Mouse (Mus musculus) MEL (cell line): ENCODE measurements at regions not wholly inside any gene's neighbourhood (a gene's known extent, or its start where the extent isn't known, plus 50 kb on each side); places are given as distances from the start of the nearest gene placed in this dataset.

Experiments used
- DNase-seq: peaks from one replicate; pipeline ENCODE4 v3.0.0; 2011; ENCODE audit warnings: low read depth, low spot score
- H3K27ac ChIP-seq: 2 replicates; pipeline ENCODE4 v1.5.1; 2012; ENCODE audit warnings: low read depth, mild to moderate bottlenecking, control low read depth, low read length, moderate library complexity; ENCODE audit not compliant: control insufficient read depth
- H3K27me3 ChIP-seq, 2 experiments: fragments of 150-350 bp in 1 of 2; sonication (generic) in 1 of 2; 2 replicates each; pipeline ENCODE4 v1.6.1; 2012; ENCODE audit warnings: low read length in 2 of 2, mild to moderate bottlenecking in 2 of 2, improper control_type of control experiment in 1 of 2, moderate library complexity in 1 of 2; ENCODE audit not compliant: insufficient read depth in 2 of 2, control insufficient read depth in 1 of 2
- H3K36me3 ChIP-seq, 2 experiments: 2 replicates each; pipeline ENCODE4 v1.6.1; 2012 to 2014; ENCODE audit warnings: low read length in 2 of 2, improper control_type of control experiment in 1 of 2, inconsistent platforms in 1 of 2, mild to moderate bottlenecking in 1 of 2; ENCODE audit not compliant: insufficient read depth in 2 of 2, control insufficient read depth in 1 of 2
- H3K4me1 ChIP-seq, 2 experiments: fragments of 150-350 bp in 1 of 2; sonication (generic) in 1 of 2; 2 replicates each; pipeline ENCODE4 v1.6.1; 2012; ENCODE audit warnings: low read length in 2 of 2, improper control_type of control experiment in 1 of 2, mild to moderate bottlenecking in 1 of 2; ENCODE audit not compliant: insufficient read depth in 2 of 2, control insufficient read depth in 1 of 2
- H3K4me3 ChIP-seq, 2 experiments: fragments of 150-350 bp in 1 of 2; sonication (generic) in 1 of 2; 2 replicates each; pipeline ENCODE4 v1.5.1; 2012; ENCODE audit warnings: low read depth in 2 of 2, low read length in 2 of 2, mild to moderate bottlenecking in 2 of 2, moderate library complexity in 2 of 2, control low read depth in 1 of 2, improper control_type of control experiment in 1 of 2; ENCODE audit not compliant: control insufficient read depth in 1 of 2, insufficient read depth in 1 of 2
- H3K79me2 ChIP-seq: 2 replicates; pipeline ENCODE4 v1.6.1; 2012; ENCODE audit warnings: mild to moderate bottlenecking, low read length, moderate library complexity; ENCODE audit not compliant: control insufficient read depth, poor library complexity, insufficient read depth
- H3K9ac ChIP-seq: 2 replicates; pipeline ENCODE4 v1.6.1; 2012; ENCODE audit warnings: low read depth, mild to moderate bottlenecking, control low read depth, low read length, moderate library complexity; ENCODE audit not compliant: control insufficient read depth, poor library complexity, severe bottlenecking
- H3K9me3 ChIP-seq: fragments of 150-350 bp; sonication (generic); replicated peaks from 2 replicates; pipeline ENCODE4 v1.6.1; 2012; ENCODE audit warnings: mild to moderate bottlenecking, low read length, improper control_type of control experiment, moderate library complexity; ENCODE audit not compliant: insufficient read depth
- BHLHE40 ChIP-seq: IDR thresholded peaks from 2 replicates; pipeline ENCODE4 v1.6.1; 2012; ENCODE audit warnings: low read depth, mild to moderate bottlenecking, inconsistent platforms, low read length, improper control_type of control experiment, borderline replicate concordance
- CTCF ChIP-seq, 3 experiments: IDR thresholded peaks in 2 of 3; conservative IDR thresholded peaks in 1 of 3; 2 replicates each; pipeline ENCODE4 v1.5.1; 2011 to 2012; ENCODE audit warnings: low read length in 3 of 3, low read depth in 2 of 3, mild to moderate bottlenecking in 2 of 3, improper control_type of control experiment in 1 of 3, inconsistent platforms in 1 of 3, mixed read lengths in 1 of 3, moderate library complexity in 1 of 3; ENCODE audit not compliant: control insufficient read depth in 1 of 3, insufficient read depth in 1 of 3, poor library complexity in 1 of 3, severe bottlenecking in 1 of 3
- E2F4 ChIP-seq: IDR thresholded peaks from 2 replicates; pipeline ENCODE4 v1.6.1; 2011; ENCODE audit warnings: low read depth, low read length, improper control_type of control experiment, borderline replicate concordance
- EP300 ChIP-seq, 2 experiments: IDR thresholded peaks; 2 replicates each; pipeline ENCODE4 v1.6.1; 2011; ENCODE audit warnings: improper control_type of control experiment in 2 of 2, low read length in 2 of 2, low read depth in 1 of 2, mild to moderate bottlenecking in 1 of 2
- ETS1 ChIP-seq: IDR thresholded peaks from 2 replicates; pipeline ENCODE4 v1.6.1; 2012; ENCODE audit warnings: low read depth, mild to moderate bottlenecking, inconsistent platforms, low read length, improper control_type of control experiment, moderate library complexity
- GABPA ChIP-seq: IDR thresholded peaks from 2 replicates; pipeline ENCODE4 v1.6.1; 2012; ENCODE audit warnings: low read depth, mild to moderate bottlenecking, inconsistent platforms, low read length, improper control_type of control experiment, moderate library complexity
- GATA1 ChIP-seq: IDR thresholded peaks from 2 replicates; pipeline ENCODE4 v1.6.1; 2011; ENCODE audit warnings: low read depth, low read length, improper control_type of control experiment
- MAFK ChIP-seq: IDR thresholded peaks from 2 replicates; pipeline ENCODE4 v1.6.1; 2011; ENCODE audit warnings: low read depth, mild to moderate bottlenecking, low read length, improper control_type of control experiment, borderline replicate concordance
- MAX ChIP-seq: IDR thresholded peaks from 2 replicates; pipeline ENCODE4 v1.6.1; 2011; ENCODE audit warnings: low read length, improper control_type of control experiment
- MEF2A ChIP-seq: IDR thresholded peaks from 2 replicates; pipeline ENCODE4 v1.6.1; 2014; ENCODE audit warnings: low read depth, mild to moderate bottlenecking, inconsistent platforms, low read length, improper control_type of control experiment; ENCODE audit not compliant: poor library complexity, insufficient replicate concordance, severe bottlenecking; ENCODE audit errors: extremely low read depth
- MYB ChIP-seq: IDR thresholded peaks from 2 replicates; pipeline ENCODE4 v1.6.1; 2011; ENCODE audit warnings: mild to moderate bottlenecking, low read depth, low read length, improper control_type of control experiment
- NELFE ChIP-seq: IDR thresholded peaks from 2 replicates; pipeline ENCODE4 v1.6.1; 2011; ENCODE audit warnings: low read depth, low read length, improper control_type of control experiment
- NRF1 ChIP-seq: IDR thresholded peaks from 2 replicates; pipeline ENCODE4 v1.6.1; 2014; ENCODE audit warnings: low read depth, mild to moderate bottlenecking, inconsistent platforms, low read length, improper control_type of control experiment, moderate library complexity; ENCODE audit not compliant: poor library complexity, insufficient read depth, severe bottlenecking
- POLR2AphosphoS2 ChIP-seq: IDR thresholded peaks from 2 replicates; pipeline ENCODE4 v1.6.1; 2011; ENCODE audit warnings: low read length, improper control_type of control experiment
- POLR2AphosphoS5 ChIP-seq: IDR thresholded peaks from 2 replicates; pipeline ENCODE4 v1.6.1; 2012; ENCODE audit warnings: low read depth, borderline replicate concordance, mild to moderate bottlenecking, inconsistent platforms, low read length, moderate library complexity, mixed read lengths
- RAD21 ChIP-seq: IDR thresholded peaks from 2 replicates; pipeline ENCODE4 v1.6.1; 2011; ENCODE audit warnings: mild to moderate bottlenecking, low read depth, low read length, improper control_type of control experiment
- SIN3A ChIP-seq: IDR thresholded peaks from 2 replicates; pipeline ENCODE4 v1.6.1; 2012; ENCODE audit warnings: low read length, improper control_type of control experiment, inconsistent platforms
- TBP ChIP-seq: IDR thresholded peaks from 2 replicates; pipeline ENCODE4 v1.8.0; 2011; ENCODE audit warnings: low read depth, low read length, improper control_type of control experiment
- TCF12 ChIP-seq: IDR thresholded peaks from 2 replicates; pipeline ENCODE4 v1.6.1; 2014; ENCODE audit warnings: low read depth, mild to moderate bottlenecking, inconsistent platforms, low read length, improper control_type of control experiment, moderate library complexity
- UBTF ChIP-seq: IDR thresholded peaks from 2 replicates; pipeline ENCODE4 v1.6.1; 2012; ENCODE audit warnings: low read depth, mild to moderate bottlenecking, inconsistent platforms, low read length, improper control_type of control experiment, moderate library complexity, borderline replicate concordance; ENCODE audit not compliant: insufficient read depth
- USF1 ChIP-seq: IDR thresholded peaks from 2 replicates; pipeline ENCODE4 v1.6.1; 2014; ENCODE audit warnings: low read depth, mild to moderate bottlenecking, inconsistent platforms, low read length, improper control_type of control experiment, moderate library complexity
- USF2 ChIP-seq, 2 experiments: IDR thresholded peaks; 2 replicates each; pipeline ENCODE4 v1.6.1; 2011 to 2012; ENCODE audit warnings: improper control_type of control experiment in 2 of 2, low read length in 2 of 2, borderline replicate concordance in 1 of 2, inconsistent platforms in 1 of 2, low read depth in 1 of 2, mild to moderate bottlenecking in 1 of 2; ENCODE audit not compliant: insufficient read depth in 1 of 2
- ZKSCAN1 ChIP-seq: IDR thresholded peaks from 2 replicates; pipeline ENCODE4 v1.6.1; 2012; ENCODE audit warnings: low read depth, mild to moderate bottlenecking, inconsistent platforms, low read length, improper control_type of control experiment, moderate library complexity
- ZNF384 ChIP-seq: IDR thresholded peaks from 2 replicates; pipeline ENCODE4 v1.6.1; 2012; ENCODE audit warnings: low read depth, mild to moderate bottlenecking, inconsistent platforms, low read length, improper control_type of control experiment

DNA sequence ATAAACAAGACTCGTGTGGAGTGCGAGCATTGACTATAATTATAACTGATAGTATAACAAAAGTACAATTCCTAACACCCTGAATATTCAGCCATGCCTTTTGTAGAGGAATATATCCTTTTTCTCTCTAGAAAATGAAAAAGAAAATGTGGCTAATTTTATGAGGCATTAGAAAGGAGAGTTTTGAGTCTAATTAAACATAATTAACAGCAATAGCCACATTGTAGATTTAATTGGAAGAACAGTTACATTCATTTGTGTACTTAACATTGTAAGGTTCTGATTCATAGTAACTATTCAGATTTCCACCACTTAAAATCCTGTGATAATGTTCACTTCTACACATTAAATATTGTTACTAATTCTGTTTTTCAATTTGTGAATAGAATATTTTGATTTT lies 1140.2 kb downstream of the Pcdh7 start:
- no peak overlapping the region for H3K27ac ChIP-seq
- TF ChIP-seq SIN3A = no peak
- no peak for TF ChIP-seq EP300 (IDR thresholded peaks at IDR 0.05; ENCODE audit: low read depth in 1 of 2, low read length in 2 of 2)
- no peak for TF ChIP-seq MYB
- no peak for TF ChIP-seq ZNF384
- TF ChIP-seq POLR2AphosphoS2 = no peak
- TF ChIP-seq USF1 = no peak
- TF ChIP-seq E2F4 = no peak
- no peak for TF ChIP-seq RAD21
- no peak for TF ChIP-seq ZKSCAN1
- TF ChIP-seq MAFK = no peak
- no peak for TF ChIP-seq USF2 (IDR thresholded peaks at IDR 0.05; ENCODE audit: borderline replicate concordance in 1 of 2, insufficient read depth in 1 of 2, low read depth in 1 of 2, low read length in 2 of 2)
- no peak for DNase-seq
- H3K27me3 ChIP-seq = no peaks in the 10 kb centered on the region
- no peak overlapping the region for H3K4me3 ChIP-seq
- no peaks in the 10 kb centered on the region for H3K36me3 ChIP-seq
- no peaks in the 10 kb centered on the region for H3K4me1 ChIP-seq
- no peak overlapping the region for H3K9ac ChIP-seq
- H3K79me2 ChIP-seq = no peaks in the 10 kb centered on the region
- no peaks in the 10 kb centered on the region for H3K9me3 ChIP-seq

DNA sequence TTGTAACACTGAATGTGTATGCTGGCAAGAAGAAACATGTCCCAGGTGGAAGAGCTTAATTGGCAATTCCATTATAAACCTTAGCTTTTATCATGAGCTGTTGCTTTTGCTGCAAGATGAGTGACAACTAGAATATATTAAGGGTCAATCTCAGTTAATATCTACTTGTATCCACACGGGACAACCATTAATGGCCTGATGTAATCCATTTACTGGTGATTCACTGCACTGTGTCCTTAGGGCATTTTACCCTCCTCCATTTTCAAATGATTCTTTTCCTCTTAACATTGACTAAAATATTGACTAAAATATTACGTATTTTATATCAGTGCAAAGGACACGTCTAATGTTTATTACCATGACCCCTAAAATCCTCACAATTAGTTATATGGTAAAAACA lies 1175.7 kb downstream of the Pcdh7 start:
- no peak for DNase-seq
- no peak overlapping the region for H3K27ac ChIP-seq
- no peaks in the 10 kb centered on the region for H3K27me3 ChIP-seq
- no peak overlapping the region for H3K4me3 ChIP-seq
- no peaks in the 10 kb centered on the region for H3K79me2 ChIP-seq
- no peak overlapping the region for H3K9ac ChIP-seq
- no peaks in the 10 kb centered on the region for H3K36me3 ChIP-seq
- H3K9me3 ChIP-seq = no peaks in the 10 kb centered on the region
- H3K4me1 ChIP-seq = no peaks in the 10 kb centered on the region
- TF ChIP-seq MAFK (no peak), USF2 (IDR thresholded peaks at IDR 0.05; ENCODE audit: borderline replicate concordance in 1 of 2, insufficient read depth in 1 of 2, low read depth in 1 of 2, low read length in 2 of 2) (no peak), NELFE (no peak), TBP (no peak), TCF12 (no peak), ETS1 (no peak), UBTF (no peak), EP300 (IDR thresholded peaks at IDR 0.05; ENCODE audit: low read depth in 1 of 2, low read length in 2 of 2) (no peak), CTCF (IDR thresholded peaks at IDR 0.05 in 2 of 3, conservative IDR thresholded peaks at IDR 0.05 in 1 of 3; ENCODE audit: control insufficient read depth in 1 of 3, insufficient read depth in 1 of 3, low read depth in 2 of 3, low read length in 3 of 3, poor library complexity in 1 of 3, severe bottlenecking in 1 of 3) (no peak), BHLHE40 (no peak), GABPA (no peak), GATA1 (no peak), MAX (no peak), NRF1 (no peak), POLR2AphosphoS5 (no peak), MEF2A (no peak)
